Mouse (Mus musculus) liver, embryonic 13.5 days (tissue): ENCODE results near the gene Gnb3. TPM values are rescaled to one million over a fixed set of nuclear protein-coding genes. Genes with fewer than 3 reads are reported as not detected.

Experiments
- ATAC-seq: fragments of 200-750 bp; cut with Nextera tagmentation; 2 replicates; pipeline ENCODE4 v1.8.0; 2017; ENCODE audit warnings: low read depth, mild to moderate bottlenecking, moderate number of reproducible peaks, moderate library complexity
- DNase-seq: peaks from one replicate; pipeline ENCODE4 v3.0.0; 2022
- H3K27ac ChIP-seq: fragments of 300-500 bp; sonication (generic); 2 replicates; pipeline ENCODE4 v1.5.1; 2015; ENCODE audit warnings: moderate library complexity, mild to moderate bottlenecking, inconsistent platforms
- H3K27me3 ChIP-seq: fragments of 300-500 bp; sonication (generic); 2 replicates; pipeline ENCODE4 v1.6.1; 2015; ENCODE audit warnings: mild to moderate bottlenecking, inconsistent platforms
- H3K36me3 ChIP-seq: fragments of 300-500 bp; sonication (generic); 2 replicates; pipeline ENCODE4 v1.6.1; 2015; ENCODE audit warnings: mild to moderate bottlenecking, inconsistent platforms
- H3K4me1 ChIP-seq: fragments of 300-500 bp; sonication (generic); replicated peaks from 2 replicates; pipeline ENCODE4 v1.6.1; 2015; ENCODE audit warnings: inconsistent platforms
- H3K4me2 ChIP-seq: fragments of 300-500 bp; sonication (generic); 2 replicates; pipeline ENCODE4 v1.6.1; 2015; ENCODE audit warnings: inconsistent platforms, mild to moderate bottlenecking, moderate library complexity
- H3K4me3 ChIP-seq: fragments of 300-500 bp; sonication (generic); replicated peaks from 2 replicates; pipeline ENCODE4 v1.5.1; 2015; ENCODE audit warnings: mild to moderate bottlenecking, inconsistent platforms
- H3K9ac ChIP-seq: fragments of 300-500 bp; sonication (generic); 2 replicates; pipeline ENCODE4 v1.6.1; 2015; ENCODE audit warnings: mild to moderate bottlenecking, inconsistent platforms
- H3K9me3 ChIP-seq: fragments of 300-500 bp; sonication (generic); replicated peaks from 2 replicates; pipeline ENCODE4 v1.6.1; 2016; ENCODE audit warnings: inconsistent platforms
- WGBS: fragments of 180-500 bp; shearing (Covaris S2); methylation state at CpG from one replicate; pipeline ENCODE4 v1.1.7; 2015; ENCODE audit not compliant: insufficient replicate concordance; 5-methylcytosine and 5-hydroxymethylcytosine counted together
- polyA plus RNA-seq: library from polyadenylated mRNA; unstranded; fragments of >200 nt; fragmentation: Nextera tagmentation; extraction: Ambion mirVana; gene quantifications from 2 replicates; pipeline ENCODE4 v1.2.1, GENCODE M21; 2015

Gene Gnb3
- 0.16 and 0.23 TPM in 2 replicates for polyA plus RNA-seq

DNA sequence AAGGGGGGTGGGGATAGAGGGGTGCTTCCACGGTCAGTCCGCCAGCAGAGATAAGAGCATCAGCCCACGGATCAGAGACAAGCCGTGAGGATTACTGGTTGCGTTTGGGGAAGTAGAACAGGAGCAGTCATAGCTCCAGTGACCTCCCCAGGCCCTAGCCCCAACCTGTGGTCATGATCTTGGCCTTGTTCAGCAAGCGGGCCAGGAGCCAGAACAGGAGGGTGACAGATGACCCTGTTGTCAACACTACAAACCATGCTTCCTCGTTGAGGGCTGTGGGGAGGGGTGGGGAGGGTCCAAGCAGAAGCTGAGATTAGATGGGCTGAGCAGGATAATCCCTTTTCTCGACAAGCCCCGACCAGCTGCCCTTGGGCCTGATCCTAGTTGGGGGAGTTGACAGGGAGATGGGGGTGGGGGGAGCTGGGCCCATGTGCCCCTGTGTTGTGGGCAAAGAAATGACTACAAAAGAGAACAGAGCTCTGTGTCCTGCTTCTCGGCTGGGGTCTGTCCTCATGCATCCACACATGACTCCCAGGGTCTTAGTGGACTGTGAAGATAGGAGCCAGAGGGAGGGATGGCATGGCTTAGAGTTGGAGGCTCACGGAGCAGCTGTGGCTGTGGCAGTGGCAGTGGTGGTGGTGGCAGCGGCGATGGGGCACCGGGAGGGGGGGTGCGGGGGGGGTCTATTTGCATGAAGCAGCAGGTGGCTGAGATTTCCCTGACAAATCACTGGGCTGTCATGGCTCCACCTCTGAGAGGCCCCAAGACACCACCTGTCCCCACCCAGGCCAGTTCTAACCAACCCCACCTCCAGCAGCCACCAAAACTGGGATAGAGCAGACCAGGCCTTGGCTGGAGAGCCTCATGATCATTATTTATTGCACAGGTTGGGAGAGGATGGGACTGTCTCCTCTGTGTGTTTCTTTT is at the start of gene Gnb3:
TSS of gene Gnb3 (minus strand) at position 35 of the 927 bp plus-strand sequence.
- Histone ChIP-seq H3K9ac (no peak within 1 kb of the TSS), H3K36me3 (peaks cover 3% of the 10 kb centered on the region), H3K27ac (no peak within 1 kb of the TSS), H3K4me2 (no peak within 1 kb of the TSS), H3K4me3 (no peak within 1 kb of the TSS), H3K9me3 (no peaks in the 10 kb centered on the region), H3K27me3 (peaks cover 11% of the 10 kb centered on the region), H3K4me1 (peaks cover 12% of the 10 kb centered on the region)
- no peak for ATAC-seq
- 26% methylated on average over 15 of the region's 15 CpGs for WGBS
- DNase-seq, result no peak

DNA sequence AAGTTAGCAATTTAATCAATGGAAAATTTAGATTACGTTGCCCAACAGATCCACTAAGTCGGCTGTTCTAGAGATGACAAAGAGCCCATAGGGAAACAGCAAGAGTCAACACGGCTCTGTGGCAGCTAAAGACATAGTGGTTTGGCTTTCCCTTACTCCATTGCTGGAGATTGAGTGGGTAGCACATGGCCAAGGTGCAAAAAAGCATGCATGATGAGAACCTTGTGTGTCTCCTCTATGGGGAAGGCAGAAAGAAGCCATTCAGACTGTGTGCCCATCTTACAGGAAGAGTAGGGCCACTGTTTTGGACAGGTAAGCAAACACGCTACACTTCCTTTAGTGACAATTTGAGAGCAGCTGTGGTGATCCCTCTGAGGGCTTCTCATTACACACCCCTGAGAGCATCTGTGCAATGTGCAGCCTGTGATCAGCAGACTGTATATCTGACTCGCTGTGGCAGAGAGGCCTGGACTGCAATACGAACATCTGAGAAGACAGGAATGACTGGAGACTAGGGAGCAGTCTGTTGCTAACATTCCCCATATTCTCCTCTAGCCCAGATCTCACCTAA is 48.6 kb upstream of the Gnb3 start:
- no peak overlapping the region for H3K4me3 ChIP-seq
- H3K27me3 ChIP-seq, result no peaks in the 10 kb centered on the region
- WGBS, result 74% methylated on average over 6 of the region's 6 CpGs
- DNase-seq, result no peak
- no peaks in the 10 kb centered on the region for H3K9me3 ChIP-seq
- H3K4me2 ChIP-seq, result no peak overlapping the region
- no peaks in the 10 kb centered on the region for H3K4me1 ChIP-seq
- H3K36me3 ChIP-seq, result no peaks in the 10 kb centered on the region
- no peak overlapping the region for H3K27ac ChIP-seq
- no peak overlapping the region for H3K9ac ChIP-seq
- ATAC-seq, result no peak

DNA sequence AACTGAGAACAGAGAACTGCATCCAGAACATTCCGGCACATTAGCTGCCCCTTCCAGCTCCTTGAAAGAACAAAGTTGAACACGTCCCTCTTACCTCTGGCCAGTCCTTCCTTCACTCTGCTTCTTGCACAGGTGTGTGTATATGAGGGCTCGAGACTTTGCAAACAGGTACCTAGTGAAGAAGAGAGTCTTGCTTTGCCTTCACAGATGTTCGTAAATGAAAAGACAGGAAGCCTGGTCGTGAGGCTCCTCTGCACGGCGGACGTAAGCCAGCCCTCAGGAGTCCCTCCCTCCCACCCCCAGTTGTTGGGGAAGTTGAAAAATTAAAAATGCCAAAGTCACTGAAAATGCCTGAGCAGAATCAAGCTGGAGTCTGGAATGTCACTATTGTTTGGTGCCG is 47.9 kb upstream of the Gnb3 start, which contains the start of gene Cd4:
TSS of gene Cd4 (minus strand) at position 236 of the 400 bp plus-strand sequence.
- Histone ChIP-seq H3K4me2 (no peak within 1 kb of the TSS), H3K36me3 (no peaks in the 10 kb centered on the region), H3K4me1 (no peaks in the 10 kb centered on the region), H3K4me3 (no peak within 1 kb of the TSS), H3K9me3 (no peaks in the 10 kb centered on the region), H3K9ac (no peak within 1 kb of the TSS), H3K27me3 (no peaks in the 10 kb centered on the region), H3K27ac (no peak within 1 kb of the TSS)
- 61% methylated on average over 9 of the region's 9 CpGs for WGBS
- ATAC-seq (no peak), DNase-seq (no peak)

GRCm38 (mm10) chr6:124885956-124886381 is 45.9 kb upstream of the Gnb3 start:
- Histone ChIP-seq H3K27ac (no peak overlapping the region), H3K36me3 (no peaks in the 10 kb centered on the region), H3K27me3 (no peaks in the 10 kb centered on the region), H3K4me2 (no peak overlapping the region), H3K9me3 (no peaks in the 10 kb centered on the region), H3K4me3 (no peak overlapping the region), H3K9ac (no peak overlapping the region), H3K4me1 (no peaks in the 10 kb centered on the region)
- DNase-seq, result no peak
- no peak for ATAC-seq
- WGBS, result 70% methylated on average over 8 of the region's 8 CpGs

GRCm38 (mm10) chr6:124884714-124885500 is 44.8 kb upstream of the Gnb3 start:
- Histone ChIP-seq H3K4me2 (no peak overlapping the region), H3K27ac (no peak overlapping the region), H3K9me3 (no peaks in the 10 kb centered on the region), H3K4me1 (no peaks in the 10 kb centered on the region), H3K9ac (no peak overlapping the region), H3K27me3 (no peaks in the 10 kb centered on the region), H3K36me3 (no peaks in the 10 kb centered on the region), H3K4me3 (no peak overlapping the region)
- WGBS, result 38% methylated on average over 10 of the region's 10 CpGs
- DNase-seq, result no peak
- no peak for ATAC-seq

GRCm38 (mm10) chr6:124883351-124883750 is 43.3 kb upstream of the Gnb3 start:
- WGBS, result 71% methylated on average over 10 of the region's 10 CpGs

GRCm38 (mm10) chr6:124881821-124882220 is 41.7 kb upstream of the Gnb3 start:
- Histone ChIP-seq H3K4me2 (no peak overlapping the region), H3K9ac (no peak overlapping the region), H3K4me1 (no peaks in the 10 kb centered on the region), H3K9me3 (no peaks in the 10 kb centered on the region), H3K27me3 (no peaks in the 10 kb centered on the region), H3K36me3 (no peaks in the 10 kb centered on the region), H3K4me3 (no peak overlapping the region), H3K27ac (no peak overlapping the region)
- DNase-seq, result no peak
- ATAC-seq, result no peak
- 72% methylated on average over 9 of the region's 9 CpGs for WGBS

More at GRCm38 (mm10) chr6:124883351-124883750, 43.3 kb upstream of the Gnb3 start:
- H3K9ac ChIP-seq, result no peak overlapping the region
- H3K9me3 ChIP-seq, result no peaks in the 10 kb centered on the region
- no peak overlapping the region for H3K27ac ChIP-seq
- no peaks in the 10 kb centered on the region for H3K36me3 ChIP-seq
- H3K4me3 ChIP-seq, result no peak overlapping the region
- H3K4me1 ChIP-seq, result no peaks in the 10 kb centered on the region
- no peak for ATAC-seq
- no peaks in the 10 kb centered on the region for H3K27me3 ChIP-seq
- DNase-seq, result no peak
- no peak overlapping the region for H3K4me2 ChIP-seq

DNA sequence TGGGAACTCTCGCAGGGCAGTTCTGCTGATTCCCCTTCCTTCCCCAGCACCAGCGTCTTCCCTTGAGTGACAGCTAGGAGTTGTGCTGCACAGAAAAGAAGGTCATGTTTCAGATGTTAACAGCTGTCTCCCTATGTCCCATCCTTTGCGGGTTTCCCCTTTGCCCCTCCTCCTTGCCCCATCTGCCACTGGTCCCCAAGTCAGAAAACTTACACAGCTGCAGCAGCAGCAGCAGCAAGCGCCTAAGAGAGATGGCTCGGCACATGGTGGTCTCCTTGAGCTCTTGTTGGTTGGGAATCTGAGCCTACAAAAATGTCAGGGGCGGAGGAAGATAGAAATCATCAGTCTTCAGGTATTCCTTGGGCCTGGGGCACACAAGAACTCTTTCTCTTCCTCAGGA is 39.3 kb upstream of the Gnb3 start:
- no peaks in the 10 kb centered on the region for H3K9me3 ChIP-seq
- H3K27ac ChIP-seq, result no peak overlapping the region
- H3K27me3 ChIP-seq, result no peaks in the 10 kb centered on the region
- ATAC-seq (no peak), DNase-seq (no peak)
- no peaks in the 10 kb centered on the region for H3K36me3 ChIP-seq
- no peak overlapping the region for H3K4me3 ChIP-seq
- WGBS, result 42% methylated on average over 6 of the region's 6 CpGs
- H3K4me1 ChIP-seq, result no peaks in the 10 kb centered on the region
- H3K9ac ChIP-seq, result no peak overlapping the region
- H3K4me2 ChIP-seq, result no peak overlapping the region

DNA sequence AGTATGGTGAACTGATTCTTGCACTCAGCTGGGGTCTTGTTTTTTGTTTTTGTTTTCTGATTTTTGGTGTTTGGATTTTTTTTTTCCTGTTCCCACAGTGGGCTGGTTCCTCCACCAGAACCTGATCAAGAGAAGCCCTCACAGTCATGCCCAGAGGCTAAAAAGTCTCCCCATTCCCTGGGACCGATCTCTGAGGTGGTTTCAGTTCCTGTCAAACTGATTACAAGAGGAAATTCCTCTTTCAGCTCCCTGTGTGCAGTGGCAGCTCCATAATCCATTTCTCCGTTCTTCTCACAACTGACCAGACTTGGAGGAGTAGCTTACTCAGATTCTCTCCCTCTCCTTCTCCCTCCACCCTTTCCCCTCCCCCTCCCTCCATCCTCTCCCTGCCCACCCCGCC is 34.3 kb upstream of the Gnb3 start:
- Histone ChIP-seq H3K4me3 (no peak overlapping the region), H3K27ac (no peak overlapping the region), H3K36me3 (no peaks in the 10 kb centered on the region), H3K4me1 (no peaks in the 10 kb centered on the region), H3K9me3 (no peaks in the 10 kb centered on the region), H3K9ac (no peak overlapping the region), H3K27me3 (no peaks in the 10 kb centered on the region), H3K4me2 (no peak overlapping the region)
- ATAC-seq (no peak), DNase-seq (no peak)
- WGBS, result 24% methylated on average over 2 of the region's 3 CpGs

- H3K9me3 ChIP-seq, result no peaks in the 10 kb centered on the region
- ATAC-seq (no peak), DNase-seq (no peak)
- H3K27me3 ChIP-seq, result peaks cover 59% of the 10 kb centered on the region
- H3K4me3 ChIP-seq, result no peak overlapping the region
- no peaks in the 10 kb centered on the region for H3K36me3 ChIP-seq
- no peak overlapping the region for H3K27ac ChIP-seq
- peaks cover 13% of the 10 kb centered on the region for H3K4me1 ChIP-seq
- H3K4me2 ChIP-seq, result no peak overlapping the region
- no peak overlapping the region for H3K9ac ChIP-seq
- WGBS, result 56% methylated on average over 6 of the region's 7 CpGs
These were observed 26.5 kb upstream of the Gnb3 start for GRCm38 (mm10) chr6:124866560-124866959.

DNA sequence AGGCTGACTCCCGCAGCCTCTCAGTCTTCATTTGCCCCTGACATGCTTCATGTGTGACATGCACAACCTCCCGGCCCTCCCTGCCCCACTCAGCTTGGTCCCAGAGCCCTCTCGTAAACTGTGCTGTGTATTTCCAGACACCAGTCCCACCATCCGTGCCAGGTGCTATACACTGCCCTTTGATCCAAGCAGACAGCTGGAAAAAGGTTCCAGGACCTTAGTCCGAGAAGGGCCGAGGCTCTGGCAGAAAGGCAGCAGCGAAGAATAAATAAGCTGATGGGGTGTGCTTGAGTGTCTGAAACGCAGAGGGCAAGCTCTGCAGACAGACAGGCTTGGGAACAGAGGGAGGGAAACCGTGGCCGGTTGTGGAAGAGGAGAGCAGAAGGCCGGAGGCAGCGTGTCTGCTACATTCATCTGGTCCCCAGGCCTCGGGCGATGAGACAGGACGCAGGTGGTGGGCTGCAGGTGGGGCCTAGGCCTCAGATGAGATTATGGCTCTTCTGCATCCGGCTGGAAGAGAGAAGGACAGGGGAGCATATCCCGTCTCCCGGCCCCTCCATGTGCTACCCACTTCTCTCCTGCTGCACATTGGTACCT is 25.8 kb upstream of the Gnb3 start:
- no peak overlapping the region for H3K9ac ChIP-seq
- H3K36me3 ChIP-seq, result no peaks in the 10 kb centered on the region
- H3K4me1 ChIP-seq, result peaks cover 13% of the 10 kb centered on the region
- no peak overlapping the region for H3K4me3 ChIP-seq
- H3K9me3 ChIP-seq, result no peaks in the 10 kb centered on the region
- H3K4me2 ChIP-seq, result no peak overlapping the region
- DNase-seq, result no peak
- WGBS, result 67% methylated on average over 18 of the region's 18 CpGs
- H3K27me3 ChIP-seq, result peaks cover 66% of the 10 kb centered on the region
- no peak for ATAC-seq
- no peak overlapping the region for H3K27ac ChIP-seq
